Mouse (Mus musculus) spleen, adult 2 months (tissue): Measurements from ENCODE around the gene Mettl1. TPM values are rescaled to one million over a fixed set of nuclear protein-coding genes. Genes with fewer than 3 reads are reported as not detected.

ENCODE experiments used
- DNase-seq, 2 experiments: peaks; one replicate each; pipeline versions ENCODE4 v3.0.0 to v3.0.0-alpha.2; 2012 to 2021; ENCODE audit warnings: low spot score in 2 of 2, low read depth in 1 of 2
- H3K27ac ChIP-seq: fragments of 200-500 bp; 2 replicates; pipeline ENCODE4 v1.5.1; 2012; ENCODE audit warnings: low read length, inconsistent platforms; ENCODE audit not compliant: insufficient read depth
- H3K27me3 ChIP-seq: fragments of 200-500 bp; 2 replicates; pipeline ENCODE4 v1.6.1; 2012; ENCODE audit warnings: mild to moderate bottlenecking, moderate library complexity, low read length, inconsistent platforms; ENCODE audit not compliant: control insufficient read depth, insufficient read depth
- H3K36me3 ChIP-seq: fragments of 200-500 bp; 2 replicates; pipeline ENCODE4 v1.6.1; 2012; ENCODE audit warnings: mild to moderate bottlenecking, low read length, inconsistent platforms; ENCODE audit not compliant: control insufficient read depth, insufficient read depth
- H3K4me1 ChIP-seq: fragments of 200-500 bp; 2 replicates; pipeline ENCODE4 v1.6.1; 2011; ENCODE audit warnings: inconsistent platforms; ENCODE audit not compliant: control insufficient read depth, insufficient read depth, insufficient read length
- H3K4me3 ChIP-seq: fragments of 200-500 bp; 2 replicates; pipeline ENCODE4 v1.5.1; 2011; ENCODE audit warnings: mild to moderate bottlenecking, inconsistent platforms; ENCODE audit not compliant: insufficient read depth, insufficient read length; ENCODE audit errors: extremely low read depth
- CTCF ChIP-seq: fragments of 200-500 bp; IDR thresholded peaks from 2 replicates; pipeline ENCODE4 v1.5.1; 2011; ENCODE audit warnings: mild to moderate bottlenecking, inconsistent platforms; ENCODE audit not compliant: insufficient read depth, insufficient read length, insufficient replicate concordance; ENCODE audit errors: extremely low read depth
- POLR2A ChIP-seq: fragments of 200-500 bp; IDR thresholded peaks from 2 replicates; pipeline ENCODE4 v1.6.1; 2011; ENCODE audit warnings: low read depth, low read length, inconsistent platforms
- WGBS: fragments of 180-500 bp; shearing (Covaris S2); methylation state at CpG from one replicate; pipeline ENCODE4 v1.1.7; 2018; 5-methylcytosine and 5-hydroxymethylcytosine counted together
- polyA plus RNA-seq: library from polyadenylated mRNA; depleted of rRNA; stranded (reverse); fragments of >200 nt; gene quantifications from 2 replicates; pipeline ENCODE4 v1.2.3, GENCODE M21; 2012; rRNA removed

The Mettl1 gene
- polyA plus RNA-seq, 1 experiment: 14.9 TPM

DNA sequence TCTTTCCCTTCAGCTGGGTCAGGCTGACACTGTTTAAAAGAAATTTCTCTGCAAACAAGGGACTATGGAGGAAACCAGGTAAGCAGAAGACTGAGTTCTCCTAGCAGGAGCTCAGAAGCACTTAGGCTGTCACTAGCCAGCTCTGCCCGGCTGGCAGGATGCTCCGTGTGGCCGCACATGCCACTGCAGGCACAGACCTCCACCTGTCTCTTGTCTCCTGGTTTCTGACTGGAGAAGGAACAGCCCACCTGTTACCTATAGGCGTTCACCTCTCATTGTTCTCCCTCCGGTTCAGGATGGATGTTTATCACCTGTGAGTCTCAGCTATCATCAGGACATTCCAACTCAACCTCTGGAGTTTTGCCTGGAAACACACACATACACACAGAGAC is 42.7 kb downstream of the Mettl1 start:
- WGBS: 90% methylated on average over 5 of the region's 5 CpGs
- no peak overlapping the region for H3K4me3 ChIP-seq
- H3K4me1 ChIP-seq: no peaks in the 10 kb centered on the region; the same call in 1 of the 2 replicates
- H3K27ac ChIP-seq: no peak overlapping the region
- TF ChIP-seq POLR2A (no peak), CTCF (no peak)
- H3K36me3 ChIP-seq: peaks cover 36% of the 10 kb centered on the region
- no peaks in the 10 kb centered on the region for H3K27me3 ChIP-seq
- no peak for DNase-seq

GRCm38 (mm10) chr10:127085052-127085451 is 43.8 kb downstream of the Mettl1 start:
- TF ChIP-seq CTCF (no peak), POLR2A (no peak)
- Histone ChIP-seq H3K4me1 (no peaks in the 10 kb centered on the region), H3K27me3 (no peaks in the 10 kb centered on the region), H3K27ac (no peak overlapping the region), H3K4me3 (no peak overlapping the region), H3K36me3 (peaks cover 31% of the 10 kb centered on the region)
- WGBS: 90% methylated on average over 9 of the region's 9 CpGs
- DNase-seq: no peak

DNA sequence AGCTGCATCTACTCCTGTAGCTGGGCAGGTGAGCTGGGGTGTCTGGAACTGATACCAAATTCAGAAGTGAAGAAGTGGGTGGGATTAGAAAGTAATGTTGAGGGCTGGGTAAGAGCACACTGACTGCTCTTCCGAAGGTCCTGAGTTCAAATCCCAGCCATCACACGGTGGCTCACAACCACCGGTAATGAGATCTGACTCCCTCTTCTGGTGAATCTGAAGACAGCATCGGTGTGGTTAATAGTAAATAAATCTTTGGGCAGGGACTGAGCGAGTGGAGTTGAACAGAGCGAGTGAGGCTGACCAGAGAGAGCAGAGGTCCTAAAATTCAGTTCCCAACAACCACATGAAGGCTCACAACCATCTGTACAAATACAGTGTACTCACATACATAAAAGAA is 44.4 kb downstream of the Mettl1 start:
- H3K36me3 ChIP-seq: peaks cover 30% of the 10 kb centered on the region
- H3K27me3 ChIP-seq: no peaks in the 10 kb centered on the region
- DNase-seq: no peak
- no peaks in the 10 kb centered on the region for H3K4me1 ChIP-seq
- TF ChIP-seq POLR2A (no peak), CTCF (no peak)
- H3K27ac ChIP-seq: no peak overlapping the region
- H3K4me3 ChIP-seq: no peak overlapping the region
- 86% methylated on average over 6 of the region's 6 CpGs for WGBS

- DNase-seq: no peak
- Histone ChIP-seq H3K27me3 (no peaks in the 10 kb centered on the region), H3K27ac (no peak overlapping the region), H3K36me3 (peaks cover 43% of the 10 kb centered on the region), H3K4me3 (no peak overlapping the region), H3K4me1 (peaks cover 4% of the 10 kb centered on the region; the same call in 1 of the 2 replicates)
- TF ChIP-seq POLR2A: no peak
- TF ChIP-seq CTCF: no peak
- WGBS: 93% methylated on average over 57 of the region's 57 CpGs
These were observed 49.6 kb downstream of the Mettl1 start for GRCm38 (mm10) chr10:127090560-127091411.

DNA sequence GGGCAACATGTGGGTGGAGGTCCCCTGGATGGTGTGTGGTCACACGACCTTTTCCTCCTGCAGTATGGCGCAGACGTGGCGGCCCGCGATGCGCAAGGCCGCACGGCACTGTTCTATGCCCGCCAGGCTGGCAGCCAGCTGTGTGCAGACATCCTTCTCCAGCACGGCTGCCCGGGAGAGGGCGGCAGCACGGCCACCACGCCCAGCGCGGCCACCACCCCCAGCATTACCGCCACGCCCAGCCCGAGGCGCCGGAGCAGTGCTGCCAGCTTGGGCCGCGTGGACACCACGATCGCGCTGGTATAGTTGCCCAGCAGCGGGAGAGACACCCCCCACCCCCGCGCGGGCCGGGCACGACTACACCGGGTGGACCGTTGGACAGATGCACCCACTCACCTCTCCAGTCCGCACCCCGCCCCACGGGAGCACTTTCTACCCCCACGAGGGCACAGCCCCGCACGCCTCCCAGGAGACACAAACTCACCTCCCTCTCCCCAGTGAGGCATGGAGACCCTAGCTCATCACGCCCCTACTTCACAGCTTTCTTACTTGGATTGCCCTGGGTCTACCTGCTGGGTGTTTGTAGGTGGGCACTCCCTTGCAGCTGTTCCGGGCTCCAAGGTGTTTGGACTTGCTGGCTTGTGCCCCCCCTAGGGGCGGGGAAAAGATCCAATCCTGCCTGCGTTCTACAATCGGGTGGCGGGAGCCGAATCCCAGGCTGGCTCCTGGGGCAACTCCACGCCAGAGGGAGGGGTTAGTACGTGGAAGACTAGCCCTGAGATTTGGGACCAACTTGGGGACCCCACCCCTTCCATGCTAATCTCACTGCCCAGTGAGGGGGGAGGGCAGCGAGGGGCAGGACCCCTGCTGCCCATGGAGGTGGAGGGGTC is 50.5 kb downstream of the Mettl1 start:
- no peak for DNase-seq
- H3K4me1 ChIP-seq: peaks cover 4% of the 10 kb centered on the region; the same call in 1 of the 2 replicates
- H3K27ac ChIP-seq: no peak overlapping the region
- 90% methylated on average over 51 of the region's 51 CpGs for WGBS
- no peak overlapping the region for H3K4me3 ChIP-seq
- H3K36me3 ChIP-seq: peaks cover 49% of the 10 kb centered on the region
- no peaks in the 10 kb centered on the region for H3K27me3 ChIP-seq
- TF ChIP-seq POLR2A (no peak), CTCF (no peak)

GRCm38 (mm10) chr10:127092742-127093141 is 51.5 kb downstream of the Mettl1 start:
- Histone ChIP-seq H3K36me3 (peaks cover 48% of the 10 kb centered on the region), H3K27ac (no peak overlapping the region), H3K27me3 (no peaks in the 10 kb centered on the region), H3K4me1 (peaks cover 4% of the 10 kb centered on the region; the same call in 1 of the 2 replicates), H3K4me3 (no peak overlapping the region)
- no peak for TF ChIP-seq POLR2A
- DNase-seq: no peak
- WGBS: 51% methylated on average over 4 of the region's 4 CpGs

GRCm38 (mm10) chr10:127094382-127094802 is 53.2 kb downstream of the Mettl1 start:
- peaks cover 49% of the 10 kb centered on the region for H3K36me3 ChIP-seq
- TF ChIP-seq POLR2A (no peak), CTCF (no peak)
- 64% methylated on average over 7 of the region's 7 CpGs for WGBS
- no peaks in the 10 kb centered on the region for H3K27me3 ChIP-seq
- peaks cover 4% of the 10 kb centered on the region; the same call in 1 of the 2 replicates for H3K4me1 ChIP-seq
- no peak overlapping the region for H3K27ac ChIP-seq
- no peak overlapping the region for H3K4me3 ChIP-seq
- DNase-seq: no peak

Other genes with a start within 250 kb of the Mettl1 start
- 6.6 and 6.8 TPM in 2 replicates for gene Atp23, start 140.1 kb upstream of the Mettl1 start, polyA plus RNA-seq
- gene Ctdsp2, start 62.7 kb upstream of the Mettl1 start, polyA plus RNA-seq: 61.4 and 67.3 TPM in 2 replicates
- 0.06 and 0.09 TPM in 2 replicates for gene Avil, start 40.7 kb upstream of the Mettl1 start, polyA plus RNA-seq
- 17.1 and 26.3 TPM in 2 replicates for gene Tsfm, start 10.6 kb upstream of the Mettl1 start, polyA plus RNA-seq
- gene Eef1akmt3, start 99 bp downstream of the Mettl1 start, polyA plus RNA-seq: 0.35 and 0.42 TPM in 2 replicates
- 0.20 and 0.26 TPM in 2 replicates for gene Cyp27b1, start 6.8 kb downstream of the Mettl1 start, polyA plus RNA-seq
- gene March9, start 18.8 kb downstream of the Mettl1 start, polyA plus RNA-seq: 3.1 and 4.1 TPM in 2 replicates
- gene Cdk4, start 22.1 kb downstream of the Mettl1 start, polyA plus RNA-seq: 106 and 140 TPM in 2 replicates
- 29.9 and 32.4 TPM in 2 replicates for gene Tspan31, start 28.9 kb downstream of the Mettl1 start, polyA plus RNA-seq
- gene Agap2, start 33.9 kb downstream of the Mettl1 start, polyA plus RNA-seq: 45.6 and 60.9 TPM in 2 replicates
- gene Os9, start 79.7 kb downstream of the Mettl1 start, polyA plus RNA-seq: 48.7 and 57.4 TPM in 2 replicates
- gene B4galnt1, start 123.8 kb downstream of the Mettl1 start, polyA plus RNA-seq: 284 and 346 TPM in 2 replicates
- 0.94 and 1.1 TPM in 2 replicates for gene Slc26a10, start 139.2 kb downstream of the Mettl1 start, polyA plus RNA-seq
- 8.5 and 9.2 TPM in 2 replicates for gene Arhgef25, start 148.7 kb downstream of the Mettl1 start, polyA plus RNA-seq
- 67.9 and 83.7 TPM in 2 replicates for gene Dtx3, start 154.3 kb downstream of the Mettl1 start, polyA plus RNA-seq
- 22.2 and 24.3 TPM in 2 replicates for gene Pip4k2c, start 170.2 kb downstream of the Mettl1 start, polyA plus RNA-seq
- 0.41 and 0.72 TPM in 2 replicates for gene Kif5a, start 221.9 kb downstream of the Mettl1 start, polyA plus RNA-seq
- 94.8 and 101 TPM in 2 replicates for gene Dctn2, start 225.0 kb downstream of the Mettl1 start, polyA plus RNA-seq
- 55.8 and 68.0 TPM in 2 replicates for gene Mbd6, start 247.6 kb downstream of the Mettl1 start, polyA plus RNA-seq